Mouse (Mus musculus) layer of hippocampus, postnatal 25 days (tissue): ENCODE data around the gene Themis3. TPM values are rescaled to one million over a fixed set of nuclear protein-coding genes. Genes with fewer than 3 reads are reported as not detected.
"Not testable (repeated sequence)": the region's sequence is repeated elsewhere in the genome, so short reads cannot be mapped to it uniquely, and the experiment has no call there.

Experiments
- DNase-seq, 2 experiments: peaks; one replicate each; pipeline ENCODE4 v3.0.0; 2022; ENCODE audit warnings: mixed read lengths in 2 of 2, low spot score in 1 of 2; ENCODE audit errors: extremely low spot score in 1 of 2
- total RNA-seq, 2 experiments: library from RNA; stranded (reverse); gene quantifications; 2 replicates each; pipeline ENCODE4 v1.2.3; 2021

Themis3 gene
- total RNA-seq, 2 experiments from 2014 or later: 0.17 TPM; not detected in 1

DNA sequence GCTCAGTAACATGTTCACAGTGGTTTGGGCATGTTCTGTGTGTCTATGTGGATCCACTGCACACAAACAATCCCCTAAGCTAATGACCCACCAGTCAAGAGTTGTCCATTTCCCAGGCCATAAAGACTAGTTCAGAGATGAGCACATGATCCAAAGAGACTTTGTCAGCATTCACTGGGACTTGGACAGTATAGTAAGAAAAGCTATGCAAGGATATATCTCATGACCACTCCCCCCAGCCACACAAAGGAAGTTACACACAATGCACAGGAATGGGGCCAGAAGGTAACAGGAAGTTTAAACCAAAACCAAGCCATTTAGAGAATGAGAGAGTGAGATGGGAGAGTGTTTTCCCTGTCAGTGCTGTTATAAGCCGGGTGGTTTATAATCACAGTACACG is 33.0 kb downstream of the Themis3 start:
- DNase-seq: no peak

- no peak for DNase-seq
Observed at GRCm38 (mm10) chr17:66558404-66559317, 35.8 kb downstream of the Themis3 start.

GRCm38 (mm10) chr17:66552690-66553089 is 41.7 kb downstream of the Themis3 start:
- DNase-seq: no peak

DNA sequence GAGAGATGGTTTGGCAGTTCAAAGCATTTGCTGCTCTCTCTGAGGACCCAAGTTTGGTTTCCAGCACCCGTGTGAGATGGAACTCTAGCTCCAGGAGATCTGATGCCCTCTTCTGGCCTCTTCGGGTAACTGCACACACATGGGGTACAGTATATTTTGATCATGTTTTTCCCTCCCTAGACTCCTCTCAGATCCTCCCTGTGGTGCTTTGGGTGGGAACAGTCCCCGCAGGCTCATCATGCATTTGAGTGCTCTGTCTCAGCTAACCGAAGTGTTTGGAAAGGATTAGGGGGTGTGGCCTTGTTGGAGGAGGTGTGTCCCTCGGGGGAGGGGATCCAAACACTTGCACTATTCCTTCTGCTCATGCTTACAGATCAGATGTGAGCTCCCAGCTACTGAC is 43.9 kb downstream of the Themis3 start:
- no peak for DNase-seq

GRCm38 (mm10) chr17:66532285-66532684 is 62.1 kb downstream of the Themis3 start:
- no peak for DNase-seq

- no peak for DNase-seq
Observed at GRCm38 (mm10) chr17:66523396-66523795, 71.0 kb downstream of the Themis3 start.

GRCm38 (mm10) chr17:66522631-66523030 is 71.8 kb downstream of the Themis3 start:
- DNase-seq: not testable (repeated sequence)

DNA sequence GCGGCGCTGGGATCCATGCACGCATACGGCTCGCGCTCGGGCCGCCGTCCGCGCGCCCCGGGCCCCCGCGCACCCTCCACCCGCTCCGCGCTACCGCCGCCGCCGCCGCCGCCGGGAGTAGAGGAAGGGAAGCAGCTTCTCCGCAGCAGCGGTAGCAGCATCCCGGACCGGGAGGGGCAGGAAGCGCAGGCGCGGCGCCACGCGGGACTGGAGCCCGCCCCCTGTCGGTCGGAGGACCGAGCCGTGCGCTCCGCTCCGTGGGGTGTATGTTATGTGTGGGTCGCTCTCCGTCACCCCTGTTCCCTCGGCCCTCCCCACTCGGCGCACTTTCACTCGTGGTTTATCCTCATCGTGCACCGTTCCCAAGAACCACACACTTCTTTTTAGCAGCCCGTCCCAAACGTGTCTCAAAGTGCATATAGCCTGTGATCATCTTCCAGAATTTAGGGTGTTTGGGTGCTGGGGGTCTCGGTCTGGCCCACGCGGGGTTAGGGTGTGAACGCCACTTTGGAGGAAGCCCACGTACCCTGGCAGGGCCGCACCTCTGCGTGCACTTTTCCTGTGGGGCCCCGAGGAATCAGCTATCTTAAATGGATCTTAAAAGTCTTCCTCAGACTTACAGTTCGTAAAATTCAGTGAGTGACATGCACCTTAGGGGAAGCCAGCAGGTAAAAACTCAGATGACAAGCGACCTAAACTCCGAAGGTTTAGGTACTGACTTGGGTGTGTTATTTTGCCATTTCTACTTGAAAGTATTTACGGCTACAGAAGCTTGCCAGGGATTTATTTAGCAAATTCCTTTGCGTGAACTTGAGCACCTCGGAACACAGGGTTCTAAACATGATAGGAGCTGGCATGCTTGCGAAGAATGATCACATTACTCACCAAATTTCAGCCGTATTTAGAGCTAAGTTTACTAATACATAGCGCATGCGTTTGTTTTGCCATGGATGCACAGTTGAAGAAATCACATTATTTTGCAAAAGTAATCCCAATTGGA is 74.6 kb downstream of the Themis3 start, which contains the start of gene Rab12:
TSS of gene Rab12 (minus strand) at position 176 of the 1,000 bp plus-strand sequence.
- DNase-seq: peak; percentile 88 to 93

DNA sequence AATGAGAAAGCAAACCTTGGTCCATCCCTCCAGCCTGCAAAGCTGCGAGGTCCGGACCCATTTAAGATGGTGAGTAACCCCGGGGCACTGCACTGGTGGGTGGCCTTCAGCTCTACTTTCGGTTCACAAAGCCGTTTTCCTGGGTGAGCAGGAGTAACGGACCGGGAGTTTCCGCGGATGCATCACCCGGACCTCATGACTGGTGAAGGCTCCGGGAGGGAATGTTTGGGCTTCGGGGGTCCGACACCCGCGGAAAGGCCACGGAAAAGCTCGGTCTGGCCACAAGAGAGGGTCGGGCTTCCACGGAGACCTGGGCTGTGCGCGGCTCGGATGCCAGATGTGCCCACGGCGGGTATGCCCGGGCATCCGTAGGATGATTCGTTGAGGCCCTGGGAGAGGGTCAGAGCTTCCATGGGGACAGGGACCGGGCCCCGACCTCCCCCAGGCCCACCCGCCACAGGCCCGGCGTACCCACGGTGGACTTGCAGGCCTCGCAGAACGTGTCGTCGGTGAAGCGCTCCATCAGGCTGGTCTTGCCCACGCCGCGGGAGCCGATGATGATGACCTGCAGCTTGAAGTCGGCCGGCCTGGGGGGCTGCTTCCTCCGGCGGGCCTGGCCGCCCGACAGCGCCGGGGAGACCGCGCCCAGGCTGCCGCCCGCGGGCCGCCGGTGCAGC is 75.4 kb downstream of the Themis3 start:
- peak in 1 of 2 experiments; percentile 14 for DNase-seq

- no peak for DNase-seq
Observed at GRCm38 (mm10) chr17:66516953-66517352, 77.5 kb downstream of the Themis3 start.

GRCm38 (mm10) chr17:66514288-66514995 is 80.0 kb downstream of the Themis3 start:
- DNase-seq: no peak

- DNase-seq: no peak
Observed at GRCm38 (mm10) chr17:66512202-66512956, 82.0 kb downstream of the Themis3 start.

DNA sequence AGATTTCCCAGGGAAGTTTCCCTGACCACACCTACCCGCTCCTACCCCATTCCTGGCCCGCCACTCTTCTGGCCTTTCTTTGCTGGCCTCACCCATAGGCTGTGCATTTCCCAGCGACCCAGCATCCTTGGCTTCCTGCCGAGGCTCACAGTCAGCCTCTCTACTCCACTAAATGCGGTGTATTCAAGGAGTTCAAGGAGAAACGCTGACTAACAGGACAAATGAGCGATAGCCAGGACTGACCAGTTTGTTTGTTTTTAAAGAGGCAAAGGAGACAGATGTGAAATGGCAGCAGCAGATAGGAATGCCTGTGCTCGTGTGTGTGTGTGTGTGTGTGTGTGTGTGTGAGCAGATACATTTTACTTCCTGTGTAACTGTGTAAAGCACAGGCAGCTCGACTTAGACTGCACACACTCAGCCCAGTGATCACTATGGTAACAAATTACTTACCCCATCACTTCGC is 84.2 kb downstream of the Themis3 start:
- no peak for DNase-seq

GRCm38 (mm10) chr17:66507049-66507954 is 87.1 kb downstream of the Themis3 start:
- no peak for DNase-seq

DNA sequence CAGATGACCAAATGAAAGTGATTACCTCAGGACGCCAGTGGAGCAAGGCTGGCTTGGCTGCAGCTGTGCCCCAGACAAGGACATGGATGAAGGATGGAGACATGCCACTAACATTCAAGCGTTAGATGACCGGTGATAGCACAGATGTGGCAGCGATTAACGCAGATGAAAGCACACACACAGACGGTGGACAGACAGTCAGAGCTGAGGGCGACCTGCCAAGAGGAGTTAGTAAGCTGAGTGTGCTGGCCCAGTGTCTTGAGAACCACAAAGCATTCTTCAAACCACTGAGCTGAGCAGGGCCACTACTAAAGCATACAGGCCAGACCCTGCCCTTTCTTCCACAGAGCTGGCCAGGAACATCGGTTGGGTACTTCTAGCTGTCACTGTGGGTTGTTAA is 89.5 kb downstream of the Themis3 start:
- DNase-seq: no peak
